Mouse (Mus musculus) ES-Bruce4 (cell line): ENCODE data around the gene Myrip.

Experiments used
- CTCF ChIP-seq: IDR thresholded peaks from one replicate; pipeline ENCODE4 v1.8.1; 2011; ENCODE audit warnings: low read depth, low read length
- POLR2A ChIP-seq: IDR thresholded peaks from one replicate; pipeline ENCODE4 v1.8.1; 2011; ENCODE audit warnings: low read length; ENCODE audit not compliant: insufficient read depth

GRCm38 (mm10) chr9:120319099-120319498 lies 17.8 kb downstream of the Myrip start:
- TF ChIP-seq CTCF (no peak), POLR2A (no peak)
